Mouse (Mus musculus) MEL-GATA-1-ER (cell line): ENCODE measurements around the gene 9530077C05Rik.
"Not testable (repeated sequence)": the region's sequence is repeated elsewhere in the genome, so short reads cannot be mapped to it uniquely, and the experiment has no call there.

Experiments
- DNase-seq: peaks from one replicate; pipeline ENCODE4 v3.0.0-alpha.2; 2012; ENCODE audit warnings: low read depth; ENCODE audit errors: extremely low read depth

9530077C05Rik gene

DNA sequence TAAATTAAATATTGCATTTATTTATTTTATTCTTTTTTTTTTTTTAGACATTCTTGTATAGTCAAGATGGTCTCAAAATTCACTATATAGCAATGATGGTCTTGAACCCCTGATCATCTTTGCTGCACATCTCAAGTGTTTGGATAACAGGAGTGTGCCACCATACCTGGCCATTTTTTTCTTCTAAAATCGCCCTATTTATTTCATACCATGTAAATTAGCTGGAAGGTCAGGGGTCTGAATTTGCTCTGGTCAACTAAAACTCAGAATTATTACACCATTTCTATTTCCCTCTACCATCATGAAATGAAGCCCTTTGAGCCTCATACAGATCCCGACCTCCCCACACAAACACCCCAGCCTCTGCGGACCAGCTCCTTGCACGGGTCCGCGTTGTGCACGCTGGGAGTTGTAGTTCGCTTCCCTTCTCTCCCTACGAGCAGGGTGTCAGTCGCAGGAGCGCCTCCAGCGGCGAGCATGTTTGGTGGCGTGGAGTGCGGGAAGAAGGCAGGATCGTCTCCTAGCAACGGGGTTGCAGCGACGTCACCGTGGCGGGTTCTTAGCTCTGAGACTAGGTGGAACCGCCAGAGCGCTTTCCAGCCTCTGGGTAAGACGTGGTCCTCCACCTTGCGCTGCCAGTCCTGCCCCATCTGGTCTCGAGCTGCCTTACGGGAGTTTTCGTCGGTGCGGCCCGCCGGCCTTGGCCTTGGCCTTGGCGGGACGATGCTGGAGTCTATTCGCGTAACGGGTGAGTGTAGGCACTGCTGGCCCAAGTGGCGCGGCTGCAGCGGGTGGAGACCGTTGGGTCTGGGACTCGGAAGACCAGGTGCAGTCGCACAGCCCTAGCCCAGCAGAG is at the start of gene 9530077C05Rik:
TSS of gene 9530077C05Rik (plus strand) at position 512 of the 856 bp plus-strand sequence.
- peak; percentile 96 for DNase-seq

GRCm38 (mm10) chr9:22366221-22366620 is 45.1 kb upstream of the 9530077C05Rik start:
- no peak for DNase-seq

DNA sequence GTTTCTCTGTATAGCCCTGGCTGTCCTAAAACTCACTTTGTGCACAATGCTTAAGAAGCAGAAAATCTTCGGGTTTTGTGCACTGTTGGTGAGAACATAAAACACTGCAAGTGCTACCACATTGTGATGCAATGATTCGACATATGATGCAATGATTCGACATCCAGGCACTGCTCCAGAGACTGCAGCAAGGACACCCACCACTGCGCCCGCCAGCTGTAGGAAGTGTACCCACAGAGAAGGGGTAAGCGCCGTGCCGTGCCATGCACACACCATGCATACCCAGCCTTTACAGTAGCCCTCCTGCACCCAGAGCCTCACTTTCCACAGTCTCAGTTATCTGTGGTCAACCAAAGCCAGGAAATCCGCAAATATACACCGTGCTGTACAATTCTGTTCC is 44.7 kb upstream of the 9530077C05Rik start:
- no peak for DNase-seq

GRCm38 (mm10) chr9:22368030-22368429 is 43.3 kb upstream of the 9530077C05Rik start:
- DNase-seq, result no peak

DNA sequence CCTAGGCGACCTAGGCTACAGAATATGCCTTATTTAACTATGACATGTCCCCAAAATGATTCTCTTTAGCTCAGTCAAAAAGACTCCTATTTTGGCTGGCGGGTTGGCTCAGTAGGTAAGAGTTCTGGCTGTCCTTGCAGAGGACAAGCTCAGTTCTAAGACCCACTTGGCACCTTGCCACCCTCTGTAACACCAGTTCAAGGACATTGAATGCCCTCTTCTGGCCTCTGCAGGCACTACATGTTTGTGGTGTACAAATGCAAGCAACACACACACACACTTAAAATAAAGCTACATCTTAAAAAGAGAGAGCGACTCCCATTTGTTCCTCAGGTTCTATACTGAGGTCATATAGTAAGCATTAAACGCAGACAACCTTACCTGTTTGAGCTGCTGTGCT is 38.6 kb upstream of the 9530077C05Rik start:
- DNase-seq, result no peak

GRCm38 (mm10) chr9:22376086-22376485 is 35.2 kb upstream of the 9530077C05Rik start:
- no peak for DNase-seq

GRCm38 (mm10) chr9:22385890-22386289 is 25.4 kb upstream of the 9530077C05Rik start:
- DNase-seq, result no peak

GRCm38 (mm10) chr9:22387901-22388300 is 23.4 kb upstream of the 9530077C05Rik start:
- peak; percentile 87 for DNase-seq

DNA sequence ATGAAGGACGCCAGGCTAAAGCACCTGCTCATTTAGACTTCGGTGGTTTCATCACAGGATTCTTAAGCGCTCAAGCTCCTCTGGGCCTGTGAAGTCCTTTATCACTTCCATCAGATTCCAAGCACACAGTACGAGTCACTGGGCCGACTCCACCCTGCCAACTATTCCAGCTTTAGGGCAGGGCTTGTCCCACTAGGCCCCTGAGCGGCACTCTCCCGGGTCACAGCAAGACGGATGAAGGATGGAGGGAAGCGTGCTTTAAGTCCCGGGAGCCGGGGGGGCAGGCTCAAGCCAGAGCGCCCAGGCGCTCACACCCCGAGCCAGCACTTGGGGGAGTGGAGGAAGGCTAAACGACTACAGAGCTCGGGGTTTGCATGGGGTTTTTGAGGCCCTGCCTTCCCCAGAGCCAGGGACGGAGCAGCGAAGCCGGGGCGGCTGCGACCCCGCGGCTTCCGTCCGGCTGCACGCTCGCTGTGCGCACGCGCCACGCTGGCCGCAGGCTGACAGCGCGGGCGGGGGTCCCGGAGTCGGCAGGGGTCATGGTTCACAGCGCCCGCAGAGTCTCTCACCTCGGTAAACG is 22.8 kb upstream of the 9530077C05Rik start:
- DNase-seq, result peak; percentile 64

DNA sequence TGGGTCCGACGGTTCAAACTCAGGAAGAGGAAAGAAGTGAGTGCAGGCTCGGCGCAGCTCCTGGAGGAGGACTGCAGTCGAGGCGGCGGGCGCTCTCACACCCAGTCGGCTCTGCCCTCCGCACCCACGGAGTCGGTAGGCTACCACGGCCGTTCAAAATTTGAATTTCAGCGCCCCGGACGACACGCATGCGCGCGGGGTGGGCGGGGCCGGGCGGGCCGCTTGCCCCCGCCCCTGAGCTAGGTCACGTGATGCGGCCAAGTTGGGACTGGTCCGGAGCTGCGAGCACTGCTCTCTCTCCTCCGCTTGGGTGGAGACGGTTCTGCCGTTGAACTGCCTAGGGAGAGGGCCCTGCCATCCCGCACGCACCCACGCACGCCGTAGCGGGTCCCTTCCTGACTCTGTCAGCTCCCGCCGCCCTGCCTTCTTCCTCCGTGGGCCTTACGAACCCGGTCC is 22.3 kb upstream of the 9530077C05Rik start, which contains the start of gene Anln:
TSS of gene Anln (minus strand) at position 168 of the 456 bp plus-strand sequence.
- DNase-seq, result peak; percentile 85

GRCm38 (mm10) chr9:22389736-22390245 is 21.5 kb upstream of the 9530077C05Rik start:
- DNase-seq, result no peak

GRCm38 (mm10) chr9:22390390-22390789 is 20.9 kb upstream of the 9530077C05Rik start:
- DNase-seq, result no peak

GRCm38 (mm10) chr9:22394725-22395124 is 16.6 kb upstream of the 9530077C05Rik start:
- no peak for DNase-seq

GRCm38 (mm10) chr9:22399021-22399420 is 12.3 kb upstream of the 9530077C05Rik start:
- no peak for DNase-seq

GRCm38 (mm10) chr9:22402001-22402400 is 9.3 kb upstream of the 9530077C05Rik start:
- DNase-seq, result no peak

DNA sequence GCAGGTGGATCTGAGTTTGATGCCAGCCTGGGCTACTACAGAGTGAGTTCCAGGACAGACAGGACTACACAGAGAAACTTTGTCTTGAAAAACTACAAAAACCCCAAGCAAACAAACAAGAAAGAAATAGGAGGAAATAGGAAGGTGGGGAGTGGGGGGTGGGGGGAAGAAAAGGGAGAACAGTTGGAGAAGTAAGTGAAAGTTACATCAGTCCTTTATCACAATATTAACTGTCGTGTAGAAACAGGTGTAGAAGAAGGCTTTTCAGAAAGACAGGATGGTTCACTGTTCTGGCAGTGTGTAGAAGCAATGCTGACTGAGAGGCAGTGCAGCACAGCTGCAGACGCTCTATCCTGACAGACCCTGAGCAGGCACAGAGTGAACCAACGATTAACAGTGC is 8.3 kb upstream of the 9530077C05Rik start:
- no peak for DNase-seq

GRCm38 (mm10) chr9:22403501-22403900 is 7.8 kb upstream of the 9530077C05Rik start:
- DNase-seq, result not testable (repeated sequence)

DNA sequence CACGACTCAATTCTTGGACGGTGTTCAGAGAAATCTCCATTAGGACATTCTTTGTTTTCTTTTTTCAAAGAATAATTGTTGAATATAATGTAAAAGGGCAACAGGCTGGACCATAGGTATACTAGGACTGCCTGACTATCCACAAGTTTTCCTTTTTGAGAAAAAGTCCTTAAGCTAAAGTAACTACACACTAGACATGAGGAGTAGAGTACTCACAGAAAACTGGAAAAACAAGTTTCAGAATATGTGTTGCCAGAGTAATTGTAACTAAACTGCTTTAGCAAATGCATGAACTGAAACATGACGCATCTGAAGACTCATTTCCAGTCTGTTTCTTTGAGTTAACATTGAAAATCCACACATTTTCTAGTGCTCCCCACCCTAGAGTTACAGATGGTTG is 5.9 kb upstream of the 9530077C05Rik start:
- DNase-seq, result no peak

GRCm38 (mm10) chr9:22407633-22408032 is 3.7 kb upstream of the 9530077C05Rik start:
- not testable (repeated sequence) for DNase-seq

- not testable (repeated sequence) for DNase-seq
Measured at GRCm38 (mm10) chr9:22408344-22408743, 3.0 kb upstream of the 9530077C05Rik start.

- DNase-seq, result no peak
Measured at GRCm38 (mm10) chr9:22409501-22409900, 1.8 kb upstream of the 9530077C05Rik start.

DNA sequence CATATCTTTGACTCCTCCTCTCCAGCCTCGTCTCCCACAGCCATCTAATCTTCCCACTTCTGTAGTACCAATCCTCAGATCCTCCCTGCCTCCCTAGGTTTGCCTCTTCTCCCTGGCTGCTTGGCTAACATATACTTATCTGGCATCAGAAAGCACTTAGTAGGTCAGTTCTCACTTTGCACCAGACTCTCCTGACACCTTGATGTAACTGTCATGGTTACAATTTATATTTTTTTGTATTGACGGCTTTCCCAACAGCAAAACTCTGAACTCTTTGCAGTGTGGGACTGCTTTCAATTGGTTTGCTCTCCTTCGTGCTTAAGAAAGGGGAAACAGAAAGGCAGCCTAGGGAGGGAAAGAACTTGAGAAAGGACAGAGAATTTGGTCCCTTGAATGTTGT is 4.9 kb downstream of the 9530077C05Rik start:
- no peak for DNase-seq
